Mouse (Mus musculus) embryonic facial prominence, embryonic 11.5 days (tissue): ENCODE data around the gene Gm44790. TPM values are rescaled to one million over a fixed set of nuclear protein-coding genes. Genes with fewer than 3 reads are reported as not detected.

Experiments
- ATAC-seq: fragments of 200-750 bp; cut with Nextera tagmentation; replicated peaks from 2 replicates; pipeline ENCODE4 v1.8.0; 2017; ENCODE audit warnings: low read depth; ENCODE audit not compliant: insufficient number of reproducible peaks, low FRiP score, low TSS enrichment
- DNase-seq: peaks from one replicate; pipeline ENCODE4 v3.0.0-alpha.2; 2015; ENCODE audit warnings: low spot score
- H3K27ac ChIP-seq: fragments of 300-500 bp; sonication (generic); replicated peaks from 2 replicates; pipeline ENCODE4 v1.5.1; 2014; ENCODE audit warnings: mild to moderate bottlenecking, low read depth, low read length, control low read depth
- H3K27me3 ChIP-seq: fragments of 300-500 bp; sonication (generic); 2 replicates; pipeline ENCODE4 v1.6.1; 2014; ENCODE audit warnings: mild to moderate bottlenecking, low read length, moderate library complexity, mixed read lengths; ENCODE audit not compliant: control insufficient read depth, insufficient read depth
- H3K36me3 ChIP-seq: fragments of 300-500 bp; sonication (generic); replicated peaks from 2 replicates; pipeline ENCODE4 v1.6.1; 2014; ENCODE audit warnings: low read depth, mild to moderate bottlenecking, low read length, moderate library complexity, mixed read lengths; ENCODE audit not compliant: control insufficient read depth, insufficient read depth
- H3K4me1 ChIP-seq: fragments of 300-500 bp; sonication (generic); 2 replicates; pipeline ENCODE4 v1.6.1; 2014; ENCODE audit warnings: low read length, mixed read lengths; ENCODE audit not compliant: control insufficient read depth, insufficient read depth
- H3K4me2 ChIP-seq: fragments of 300-500 bp; sonication (generic); 2 replicates; pipeline ENCODE4 v1.6.1; 2014; ENCODE audit warnings: low read depth, mild to moderate bottlenecking, control low read depth, low read length, moderate library complexity
- H3K4me3 ChIP-seq: fragments of 300-500 bp; sonication (generic); 2 replicates; pipeline ENCODE4 v1.5.1; 2014; ENCODE audit warnings: low read depth, low read length, control low read depth
- H3K9ac ChIP-seq: fragments of 300-500 bp; sonication (generic); replicated peaks from 2 replicates; pipeline ENCODE4 v1.6.1; 2014; ENCODE audit warnings: mild to moderate bottlenecking, control low read depth, low read length
- H3K9me3 ChIP-seq: fragments of 300-500 bp; sonication (generic); replicated peaks from 2 replicates; pipeline ENCODE4 v1.6.1; 2016; ENCODE audit warnings: mild to moderate bottlenecking, low read length, inconsistent platforms, mixed read lengths; ENCODE audit not compliant: control insufficient read depth
- WGBS: fragments of 180-500 bp; shearing (Covaris S2); extraction: QIAGEN DNeasy Blood & Tissue Kit; methylation state at CpG from one replicate; pipeline ENCODE4 v1.1.7; 2014; 5-methylcytosine and 5-hydroxymethylcytosine counted together
- polyA plus RNA-seq: library from polyadenylated mRNA; unstranded; fragments of >200 nt; fragmentation: Nextera tagmentation; extraction: Ambion mirVana; gene quantifications from 2 replicates; pipeline ENCODE4 v1.2.1, GENCODE M21; 2014

Gm44790 gene
- polyA plus RNA-seq, 1 experiment from 2014 or later = not detected

DNA sequence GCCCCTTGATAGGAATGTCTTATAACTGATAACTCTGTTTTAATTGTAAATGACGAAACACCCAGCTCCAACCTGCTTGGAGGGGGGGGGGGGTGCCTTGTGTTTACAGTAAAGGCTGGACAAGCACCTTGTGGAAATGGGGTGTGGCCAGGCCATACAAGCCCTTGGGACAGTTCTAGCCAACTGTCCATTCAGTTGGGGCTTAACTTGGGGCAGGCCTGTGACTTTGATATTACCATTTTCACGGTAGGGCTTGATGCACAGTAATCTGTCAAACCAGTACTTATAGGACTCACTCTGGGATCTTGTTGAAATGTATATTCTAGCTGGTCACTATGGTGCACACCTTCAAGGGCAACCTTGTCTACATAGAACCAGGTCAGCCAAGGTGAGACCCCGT is 44.9 kb downstream of the Gm44790 start:
- no peak for DNase-seq
- H3K4me3 ChIP-seq = no peak overlapping the region
- 91% methylated on average over 3 of the region's 3 CpGs for WGBS
- H3K9ac ChIP-seq = peak overlapping the region; percentile 47; the same call in 1 of the 2 replicates
- H3K36me3 ChIP-seq = no peaks in the 10 kb centered on the region
- H3K4me1 ChIP-seq = no peaks in the 10 kb centered on the region
- no peaks in the 10 kb centered on the region for H3K27me3 ChIP-seq
- ATAC-seq = no peak
- peak overlapping the region; percentile 46 for H3K4me2 ChIP-seq
- no peaks in the 10 kb centered on the region for H3K9me3 ChIP-seq
- no peak overlapping the region for H3K27ac ChIP-seq

DNA sequence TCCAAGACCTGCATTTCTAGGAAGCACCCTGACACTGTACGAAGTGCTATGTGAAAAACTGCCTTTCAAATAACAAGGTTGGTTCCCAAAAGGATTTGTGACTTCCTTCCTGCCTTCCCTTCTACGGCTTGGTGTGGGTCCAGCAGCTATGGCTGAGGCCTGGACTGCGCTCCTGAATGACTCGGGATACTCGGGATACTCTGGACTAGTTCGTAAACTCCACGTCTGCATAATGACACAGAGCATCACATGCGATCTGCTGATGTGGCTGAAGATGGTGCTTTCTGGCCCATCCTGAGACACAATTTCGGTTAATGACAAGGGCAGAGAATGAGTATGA is 45.3 kb downstream of the Gm44790 start:
- no peaks in the 10 kb centered on the region for H3K27me3 ChIP-seq
- H3K36me3 ChIP-seq = no peaks in the 10 kb centered on the region
- DNase-seq = no peak
- H3K4me1 ChIP-seq = no peaks in the 10 kb centered on the region
- peak overlapping the region; percentile 47 for H3K9ac ChIP-seq
- ATAC-seq = peak; percentile 32
- no peaks in the 10 kb centered on the region for H3K9me3 ChIP-seq
- H3K27ac ChIP-seq = no peak overlapping the region
- WGBS = 25% methylated on average over 9 of the region's 9 CpGs
- H3K4me2 ChIP-seq = peak overlapping the region; percentile 46
- H3K4me3 ChIP-seq = peak overlapping the region; percentile 26

DNA sequence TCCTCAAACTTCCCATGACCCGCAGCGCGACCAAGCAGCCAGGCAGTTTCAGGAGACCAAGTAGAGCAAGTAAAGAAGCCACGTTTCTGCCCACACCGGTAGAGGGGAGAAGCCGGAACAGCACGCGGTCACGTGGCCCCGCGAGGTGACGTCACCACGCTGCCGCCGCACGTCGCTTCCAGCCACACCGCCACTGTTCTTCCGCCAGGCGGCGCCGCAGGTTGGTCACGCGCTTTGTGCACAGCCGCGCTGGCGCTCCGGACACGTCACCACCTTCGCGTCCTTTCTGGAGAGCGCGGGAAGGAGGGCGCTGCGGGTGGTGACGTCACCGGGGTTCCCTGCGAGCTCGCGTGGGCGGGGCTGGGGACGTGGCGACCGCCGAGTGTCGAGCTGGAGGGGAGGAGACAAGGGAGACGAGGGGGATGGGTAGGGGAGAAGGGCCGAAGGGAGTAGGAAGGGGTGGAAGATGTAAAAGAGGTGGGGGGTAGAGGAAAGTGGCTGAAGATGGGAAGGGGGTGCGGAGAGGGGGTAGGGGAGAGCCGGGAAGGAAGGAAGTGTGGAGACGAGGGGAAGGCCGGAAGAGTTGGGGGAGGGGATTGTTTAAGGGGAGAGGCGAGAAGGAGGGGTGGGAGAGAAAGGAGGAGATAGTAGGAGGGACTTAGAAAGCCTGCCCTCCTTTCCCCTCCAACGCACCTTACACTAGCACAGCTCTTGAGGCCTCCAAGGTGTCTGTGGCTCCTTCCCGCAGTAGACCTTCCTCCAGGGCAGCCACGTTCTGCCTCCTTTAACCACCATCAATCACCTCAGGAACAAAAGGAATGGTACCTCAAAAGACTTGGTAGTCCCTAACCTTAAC is 45.9 kb downstream of the Gm44790 start:
- H3K27me3 ChIP-seq = no peaks in the 10 kb centered on the region
- WGBS = under 1% methylated on average over 56 of the region's 56 CpGs
- no peaks in the 10 kb centered on the region for H3K9me3 ChIP-seq
- peak; percentile 99 for DNase-seq
- peak overlapping the region; percentile 26 for H3K4me3 ChIP-seq
- H3K4me1 ChIP-seq = no peaks in the 10 kb centered on the region
- H3K9ac ChIP-seq = peak overlapping the region; percentile 52
- H3K4me2 ChIP-seq = peak overlapping the region; percentile 46
- no peaks in the 10 kb centered on the region for H3K36me3 ChIP-seq
- peak; percentile 93 for ATAC-seq
- peak overlapping the region; percentile 81 for H3K27ac ChIP-seq

DNA sequence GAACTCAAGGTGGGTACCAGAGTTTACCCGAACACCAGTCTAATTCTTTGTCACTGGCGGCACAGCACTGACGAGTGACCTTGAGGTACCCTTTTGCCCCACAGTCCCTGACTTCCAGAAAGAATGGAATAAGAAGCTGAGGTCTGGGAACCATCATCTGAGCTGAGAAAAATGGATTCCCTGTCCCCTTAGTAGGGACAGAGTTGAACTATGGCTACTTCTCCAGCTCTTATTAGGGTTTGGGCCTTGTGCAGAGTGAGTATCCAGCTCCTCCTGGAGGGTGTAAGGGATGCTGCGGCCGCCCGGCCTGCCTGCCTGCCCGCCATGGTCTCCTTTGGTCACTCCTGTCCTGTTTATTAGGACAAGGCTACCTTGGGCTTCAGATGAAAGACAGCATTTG is 46.6 kb downstream of the Gm44790 start:
- DNase-seq = no peak
- Histone ChIP-seq H3K4me1 (no peaks in the 10 kb centered on the region), H3K27ac (peak overlapping the region; percentile 81), H3K9me3 (no peaks in the 10 kb centered on the region), H3K4me3 (peak overlapping the region; percentile 25; the same call in 1 of the 2 replicates), H3K36me3 (no peaks in the 10 kb centered on the region), H3K4me2 (peak overlapping the region; percentile 34), H3K9ac (peak overlapping the region; percentile 52), H3K27me3 (no peaks in the 10 kb centered on the region)
- no peak for ATAC-seq
- 59% methylated on average over 7 of the region's 7 CpGs for WGBS

DNA sequence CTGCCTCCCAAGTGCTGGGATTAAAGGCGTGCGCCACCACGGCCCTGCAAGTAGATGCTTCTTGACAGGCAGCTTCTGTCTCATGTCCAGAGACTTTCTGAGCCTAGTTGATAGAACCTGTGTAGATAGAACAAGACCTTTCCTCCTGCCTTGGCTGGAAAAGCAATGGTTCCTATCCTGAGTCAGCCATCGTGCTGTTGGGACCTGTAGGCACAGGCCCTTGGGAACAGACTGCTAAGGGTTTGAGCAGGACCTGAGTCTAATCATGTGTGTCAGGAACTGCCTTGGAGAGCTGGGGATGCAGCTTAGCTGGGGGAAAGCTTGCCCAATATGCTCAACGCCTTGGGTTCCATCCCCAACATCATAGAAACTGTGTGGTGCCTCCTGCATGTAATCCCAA is 47.6 kb downstream of the Gm44790 start:
- DNase-seq (no peak), ATAC-seq (no peak)
- H3K4me3 ChIP-seq = no peak overlapping the region
- no peaks in the 10 kb centered on the region for H3K36me3 ChIP-seq
- WGBS = 96% methylated on average over 5 of the region's 5 CpGs
- H3K4me2 ChIP-seq = no peak overlapping the region
- H3K4me1 ChIP-seq = peaks cover 5% of the 10 kb centered on the region; the same call in 1 of the 2 replicates
- H3K9me3 ChIP-seq = no peaks in the 10 kb centered on the region
- H3K9ac ChIP-seq = no peak overlapping the region
- no peak overlapping the region for H3K27ac ChIP-seq
- H3K27me3 ChIP-seq = no peaks in the 10 kb centered on the region

DNA sequence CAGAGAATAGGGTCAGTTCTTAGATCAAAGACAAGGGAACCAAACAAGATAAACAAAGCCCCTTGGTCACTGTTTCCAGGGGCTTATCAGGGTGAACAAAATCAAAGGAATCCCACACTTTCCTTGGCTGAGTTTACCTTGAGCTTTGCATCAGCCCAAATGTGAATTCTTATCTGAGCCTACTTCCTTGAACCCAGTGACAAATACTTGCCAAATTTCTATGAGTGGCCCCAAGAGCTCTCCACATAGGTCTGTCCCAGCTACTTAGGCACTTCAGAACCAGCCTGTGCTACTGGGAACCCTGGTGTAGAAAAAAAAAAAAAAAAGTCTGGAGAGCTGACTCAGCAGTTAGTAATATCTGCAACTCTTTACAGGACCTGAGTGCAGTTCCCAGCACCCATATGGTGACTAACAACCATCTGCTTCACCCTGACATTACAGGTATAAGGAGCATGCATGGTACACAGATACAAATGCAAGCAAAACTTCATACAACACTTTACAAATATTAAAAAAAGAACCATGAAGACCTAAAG is 48.3 kb downstream of the Gm44790 start:
- Histone ChIP-seq H3K9me3 (no peaks in the 10 kb centered on the region), H3K4me1 (peaks cover 9% of the 10 kb centered on the region), H3K27me3 (no peaks in the 10 kb centered on the region), H3K9ac (no peak overlapping the region), H3K4me3 (no peak overlapping the region), H3K4me2 (no peak overlapping the region), H3K27ac (no peak overlapping the region; the same call in 1 of the 2 replicates), H3K36me3 (no peaks in the 10 kb centered on the region)
- no peak for ATAC-seq
- DNase-seq = no peak

DNA sequence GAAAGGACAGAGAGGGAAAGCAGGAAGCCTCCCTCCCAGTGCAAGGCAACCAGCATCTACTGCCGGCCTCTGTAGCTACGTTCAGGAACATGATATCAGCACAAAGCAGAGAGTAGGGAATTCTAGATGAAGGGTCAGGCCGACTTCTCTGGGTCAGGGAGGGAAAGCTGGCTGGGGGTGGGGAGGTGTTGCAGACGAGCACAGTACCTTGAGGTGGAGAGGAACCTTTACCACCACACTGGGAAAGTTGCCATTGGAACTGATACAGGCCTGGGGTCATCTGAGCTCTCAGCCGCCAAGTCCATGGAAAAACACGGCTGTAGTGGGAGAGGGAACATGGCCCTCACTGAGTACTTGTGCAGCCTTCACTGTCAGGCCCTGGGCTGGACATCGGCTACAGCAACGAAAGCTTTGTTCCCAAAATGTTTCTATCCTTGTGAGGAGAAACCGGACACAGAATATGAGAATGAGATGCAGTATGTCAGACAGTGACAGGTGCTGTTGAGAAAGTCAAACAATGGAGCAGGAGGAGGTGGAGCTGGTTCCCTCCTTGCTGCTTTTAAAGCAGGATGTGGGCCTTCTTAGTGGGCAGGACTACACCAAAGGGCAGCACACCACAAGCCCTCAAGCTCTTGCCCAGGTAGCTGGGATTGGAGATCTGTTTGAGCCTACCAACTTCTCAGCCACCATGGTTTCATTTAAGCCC is 49.2 kb downstream of the Gm44790 start:
- Histone ChIP-seq H3K27me3 (no peaks in the 10 kb centered on the region), H3K36me3 (no peaks in the 10 kb centered on the region), H3K9ac (no peak overlapping the region), H3K27ac (no peak overlapping the region; the same call in 1 of the 2 replicates), H3K4me3 (no peak overlapping the region), H3K9me3 (no peaks in the 10 kb centered on the region), H3K4me2 (no peak overlapping the region), H3K4me1 (peaks cover 14% of the 10 kb centered on the region)
- 71% methylated on average over 9 of the region's 9 CpGs for WGBS
- DNase-seq (no peak), ATAC-seq (no peak)

DNA sequence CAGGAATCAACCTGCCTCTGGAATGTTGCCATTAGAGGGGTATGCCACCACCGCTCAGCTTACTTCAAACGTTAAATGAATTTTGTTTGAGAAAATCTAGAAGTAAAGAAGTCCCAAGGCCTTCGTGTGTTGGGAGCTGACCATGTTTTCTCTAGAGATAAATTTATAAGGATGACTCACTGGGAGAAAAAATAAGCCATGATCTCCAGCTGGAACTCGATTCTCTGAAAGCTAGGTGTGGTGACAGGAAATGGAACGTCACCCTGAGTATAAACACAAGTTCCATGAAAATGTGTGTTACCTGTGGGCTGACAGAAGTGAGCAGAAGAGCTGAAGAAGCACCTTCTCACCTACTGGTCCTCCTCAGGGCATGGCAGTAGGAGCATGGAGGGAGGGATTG is 50.5 kb downstream of the Gm44790 start:
- Histone ChIP-seq H3K4me3 (no peak overlapping the region), H3K9ac (no peak overlapping the region), H3K4me1 (peaks cover 15% of the 10 kb centered on the region), H3K9me3 (no peaks in the 10 kb centered on the region), H3K4me2 (no peak overlapping the region), H3K36me3 (no peaks in the 10 kb centered on the region), H3K27ac (no peak overlapping the region), H3K27me3 (no peaks in the 10 kb centered on the region)
- WGBS = 86% methylated on average over 5 of the region's 5 CpGs
- DNase-seq (no peak), ATAC-seq (no peak)
